Mouse (Mus musculus): Measurements from ENCODE around the gene Rhbdd1.

DNA sequence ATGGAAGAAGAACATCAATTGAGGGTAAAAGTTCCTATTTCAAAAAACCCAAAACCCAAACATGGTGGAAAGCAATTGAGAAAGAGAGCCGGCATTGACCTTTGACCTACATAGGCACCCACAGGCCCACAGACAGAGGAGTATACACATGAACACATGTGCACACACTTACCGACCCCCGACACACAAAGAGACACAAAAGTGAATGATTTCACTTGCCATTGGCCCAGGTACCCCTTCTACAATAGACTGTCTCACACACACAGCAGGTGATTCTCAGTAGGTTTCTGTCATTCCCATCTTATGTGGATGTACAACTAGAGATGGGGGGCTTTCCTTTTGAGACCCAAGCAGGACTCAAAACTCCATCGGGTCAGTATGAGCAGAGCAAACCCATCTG is 159.6 kb downstream of the Rhbdd1 start:
- no peak for TF ChIP-seq CTCF (IDR thresholded peaks at IDR 0.05; ENCODE audit: low read depth)
- TF ChIP-seq EP300 (IDR thresholded peaks at IDR 0.05; ENCODE audit: low read depth) = no peak
